Mouse (Mus musculus): Measurements from ENCODE around the gene Krtap24-1.

Krtap24-1 gene

DNA sequence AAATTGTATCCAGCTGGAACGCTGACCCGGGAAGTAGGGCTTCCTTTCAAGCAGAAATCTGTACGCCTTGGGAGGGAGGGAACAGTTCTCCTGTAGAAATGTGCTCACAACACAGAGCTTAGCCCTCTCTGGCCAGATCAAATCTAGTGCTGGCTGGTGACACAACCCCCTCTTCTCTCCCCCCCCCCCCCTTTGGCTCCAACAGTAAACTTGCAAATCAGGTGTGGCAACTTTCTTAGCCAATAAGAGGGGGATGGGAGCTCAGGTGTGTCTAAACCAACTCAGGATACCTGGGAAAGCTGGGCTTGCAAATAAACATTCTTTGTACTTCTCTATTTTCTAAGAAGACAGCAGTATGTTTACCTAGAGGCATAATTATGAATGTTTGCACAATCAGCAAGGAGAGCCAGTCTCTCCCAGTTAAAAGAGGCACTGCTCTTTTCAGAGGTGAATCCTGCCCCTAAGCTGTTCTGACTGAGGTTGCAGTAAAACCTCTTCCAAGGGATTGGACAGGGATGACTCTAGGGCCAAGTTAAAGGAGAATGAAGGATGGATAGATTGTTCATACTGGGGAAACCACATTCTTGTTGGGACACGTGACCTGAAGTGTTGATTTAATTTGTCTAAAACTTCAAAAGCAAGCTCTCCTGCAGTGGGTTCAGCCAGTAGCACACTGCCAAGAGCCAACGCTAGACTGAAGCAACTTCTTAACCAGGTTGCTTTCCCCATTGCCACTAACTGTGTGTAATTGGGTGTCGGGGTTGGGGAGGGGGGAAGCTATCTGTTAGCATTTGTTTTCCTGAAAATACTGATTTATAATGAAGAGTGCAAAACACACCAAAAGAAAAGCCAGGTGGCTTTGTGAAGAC lies 48.8 kb downstream of the Krtap24-1 start, which contains the start of gene Cldn8:
Gene Cldn8, minus strand, starts transcription at position 139 of the 869 bp plus-strand sequence.
- no peak for DNase-seq

DNA sequence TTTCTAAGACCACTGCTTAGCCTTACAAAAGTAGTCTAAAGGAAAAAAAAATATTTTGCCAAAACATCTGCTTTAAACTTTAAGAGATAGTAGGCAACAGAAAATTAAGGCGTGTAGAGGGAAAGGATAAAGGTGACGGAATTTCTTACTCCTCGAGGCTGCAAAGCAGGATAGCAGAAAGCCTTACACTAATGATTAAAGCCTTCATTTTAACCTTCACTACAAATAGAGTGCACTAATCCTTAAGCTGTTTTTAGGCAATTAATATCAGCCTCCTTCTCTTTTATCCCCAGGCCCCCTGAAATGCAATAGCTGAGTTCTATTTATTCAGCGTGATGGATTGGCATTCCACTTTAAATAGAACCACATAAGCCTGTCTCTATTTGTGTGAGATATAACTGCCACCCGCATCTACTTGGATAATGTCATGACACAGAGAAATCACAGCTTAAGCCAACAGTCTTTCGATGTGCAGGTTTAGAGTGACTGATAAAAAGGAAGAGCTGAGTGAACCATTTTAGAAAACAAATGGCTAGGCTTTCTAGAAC lies 50.4 kb downstream of the Krtap24-1 start:
- DNase-seq, result no peak
